Mouse (Mus musculus) bone marrow, adult 2 months (tissue): ENCODE measurements around the gene Prlh.

Experiments used
- CTCF ChIP-seq: fragments of 200-500 bp; IDR thresholded peaks from 2 replicates; pipeline ENCODE4 v1.5.1; 2011; ENCODE audit warnings: low read length, control low read depth; ENCODE audit not compliant: control insufficient read depth, insufficient read depth
- POLR2A ChIP-seq: fragments of 200-500 bp; IDR thresholded peaks from 2 replicates; pipeline ENCODE4 v1.6.1; 2011; ENCODE audit warnings: low read depth, mild to moderate bottlenecking, control low read depth, low read length, borderline replicate concordance; ENCODE audit not compliant: control insufficient read depth

GRCm38 (mm10) chr1:90962994-90963393 is 10.1 kb downstream of the Prlh start:
- TF ChIP-seq POLR2A (no peak), CTCF (no peak)
